Comparison of ENCODE assay signal across 23 mouse cellular contexts in genomic region chr11:108955943-108956342, GRCm38 (mm10).
"Had no signal": no experiment of that assay in that cellular context is flagged by ENCODE, and none has a peak within 500 bp of the region (broad histone marks: within the 10 kb centered on the region; RNA-seq: fewer than 3 reads in every experiment).

No protein-coding gene starts in this region.

- H3K27me3 ChIP-seq: heart, embryonic 13.5 days; heart, embryonic 15.5 days; hindbrain, embryonic 13.5 days; hindbrain, embryonic 15.5 days; limb, embryonic 12.5 days had no signal

- H3K9me3 ChIP-seq: heart, embryonic 13.5 days; heart, embryonic 15.5 days; hindbrain, embryonic 15.5 days; limb, embryonic 10.5 days had no signal

- H3K36me3 ChIP-seq: heart, embryonic 15.5 days had no signal

- H3K4me3 ChIP-seq: heart, adult 2 months; heart, embryonic 13.5 days; heart, embryonic 15.5 days; hindbrain, embryonic 13.5 days; hindbrain, embryonic 15.5 days; layer of hippocampus, adult 2 months; left cerebral cortex, adult 2 months; limb, embryonic 10.5 days; limb, embryonic 12.5 days had no signal

- DNase-seq: forebrain, postnatal 0 days; gastrocnemius, postnatal 14 days; gastrocnemius, postnatal 36 days; heart, adult 2 months; heart, postnatal 14 days; heart, postnatal 36 days; kidney, adult 11 months; kidney, adult 2 months; kidney, postnatal 10 days; kidney, postnatal 25 days; kidney, postnatal 4 days had no signal

- H3K4me2 ChIP-seq: heart, embryonic 11.5 days; heart, embryonic 13.5 days; heart, embryonic 15.5 days; hindbrain, embryonic 13.5 days; hindbrain, embryonic 15.5 days; limb, embryonic 12.5 days; liver, embryonic 11.5 days had no signal

- H3K9ac ChIP-seq: forebrain, postnatal 0 days; heart, embryonic 13.5 days; heart, embryonic 15.5 days; hindbrain, embryonic 13.5 days; hindbrain, embryonic 15.5 days; limb, embryonic 12.5 days; liver, embryonic 14.5 days had no signal

- ATAC-seq: forebrain, postnatal 0 days; hindbrain, postnatal 0 days had no signal

- H3K27ac ChIP-seq: heart, adult 2 months; heart, embryonic 13.5 days; heart, embryonic 15.5 days; hindbrain, embryonic 13.5 days; hindbrain, embryonic 15.5 days; hindbrain, postnatal 0 days; layer of hippocampus, adult 2 months; left cerebral cortex, adult 2 months; limb, embryonic 10.5 days; limb, embryonic 12.5 days; liver, embryonic 14.5 days had no signal
